Mouse (Mus musculus) kidney, postnatal 0 days (tissue): ENCODE data around the gene Mical2. TPM values are rescaled to one million over a fixed set of nuclear protein-coding genes. Genes with fewer than 3 reads are reported as not detected.

Experiments used
- ATAC-seq: fragments of 200-750 bp; cut with Nextera tagmentation; replicated peaks from 2 replicates; pipeline ENCODE4 v1.8.0; 2017; ENCODE audit warnings: low read depth, moderate number of reproducible peaks, moderate TSS enrichment, moderate library complexity; ENCODE audit not compliant: low FRiP score
- DNase-seq: peaks from one replicate; pipeline ENCODE4 v3.0.0-alpha.2; 2016; ENCODE audit warnings: low spot score
- H3K27ac ChIP-seq: fragments of 300-500 bp; sonication (generic); 2 replicates; pipeline ENCODE4 v1.5.1; 2014; ENCODE audit warnings: mild to moderate bottlenecking
- H3K27me3 ChIP-seq: fragments of 300-500 bp; sonication (generic); 2 replicates; pipeline ENCODE4 v1.6.1; 2014; ENCODE audit warnings: low read length, mixed read lengths; ENCODE audit not compliant: insufficient read depth
- H3K36me3 ChIP-seq: fragments of 300-500 bp; sonication (generic); 2 replicates; pipeline ENCODE4 v1.6.1; 2014; ENCODE audit warnings: low read length, mixed read lengths; ENCODE audit not compliant: insufficient read depth
- H3K4me1 ChIP-seq: fragments of 300-500 bp; sonication (generic); replicated peaks from 2 replicates; pipeline ENCODE4 v1.6.1; 2014; ENCODE audit warnings: antibody characterized with exemption, low read length, mixed read lengths; ENCODE audit not compliant: insufficient read depth
- H3K4me2 ChIP-seq: fragments of 300-500 bp; sonication (generic); 2 replicates; pipeline ENCODE4 v1.6.1; 2014; ENCODE audit warnings: mild to moderate bottlenecking, low read length, moderate library complexity, mixed read lengths
- H3K4me3 ChIP-seq: fragments of 300-500 bp; sonication (generic); replicated peaks from 2 replicates; pipeline ENCODE4 v1.5.1; 2014; ENCODE audit warnings: low read depth, low read length
- H3K9ac ChIP-seq: fragments of 300-500 bp; sonication (generic); 2 replicates; pipeline ENCODE4 v1.6.1; 2014; ENCODE audit warnings: low read depth, low read length
- H3K9me3 ChIP-seq: fragments of 300-500 bp; sonication (generic); replicated peaks from 2 replicates; pipeline ENCODE4 v1.6.1; 2016; ENCODE audit warnings: low read length, inconsistent platforms, mixed read lengths
- CTCF ChIP-seq: IDR thresholded peaks from 2 replicates; pipeline ENCODE4 v1.5.1; 2016; ENCODE audit warnings: antibody characterized with exemption, low read depth, mild to moderate bottlenecking, moderate library complexity
- WGBS: fragments of 180-500 bp; shearing (Covaris S2); extraction: QIAGEN DNeasy Blood & Tissue Kit; methylation state at CpG from one replicate; pipeline ENCODE4 v1.1.7; 2014; 5-methylcytosine and 5-hydroxymethylcytosine counted together
- polyA plus RNA-seq: library from polyadenylated mRNA; unstranded; fragments of >200 nt; fragmentation: Nextera tagmentation; extraction: Ambion mirVana; gene quantifications from 2 replicates; pipeline ENCODE4 v1.2.1, GENCODE M21; 2015

Gene Mical2
- polyA plus RNA-seq, 1 experiment from 2014 or later = 5.1 TPM

GRCm38 (mm10) chr7:112333404-112333803, 107.7 kb downstream of the Mical2 start:
- no peak for TF ChIP-seq CTCF
- no peak for DNase-seq
- H3K36me3 ChIP-seq = no peaks in the 10 kb centered on the region
- H3K9me3 ChIP-seq = no peaks in the 10 kb centered on the region
- no peaks in the 10 kb centered on the region for H3K27me3 ChIP-seq
- ATAC-seq = no peak
- no peaks in the 10 kb centered on the region for H3K4me1 ChIP-seq
- 74% methylated on average over 7 of the region's 7 CpGs for WGBS
- no peak overlapping the region for H3K4me3 ChIP-seq
- H3K27ac ChIP-seq = no peak overlapping the region
- no peak overlapping the region for H3K9ac ChIP-seq
- no peak overlapping the region for H3K4me2 ChIP-seq

GRCm38 (mm10) chr7:112336213-112336631, 110.6 kb downstream of the Mical2 start:
- Histone ChIP-seq H3K9ac (no peak overlapping the region), H3K36me3 (no peaks in the 10 kb centered on the region), H3K4me3 (no peak overlapping the region), H3K4me2 (no peak overlapping the region), H3K4me1 (no peaks in the 10 kb centered on the region), H3K27ac (no peak overlapping the region), H3K27me3 (no peaks in the 10 kb centered on the region), H3K9me3 (no peaks in the 10 kb centered on the region)
- ATAC-seq (no peak), DNase-seq (no peak)
- WGBS = 61% methylated on average over 6 of the region's 6 CpGs
- no peak for TF ChIP-seq CTCF

GRCm38 (mm10) chr7:112336769-112337168, 111.1 kb downstream of the Mical2 start:
- Histone ChIP-seq H3K9ac (no peak overlapping the region), H3K4me2 (no peak overlapping the region), H3K4me3 (no peak overlapping the region), H3K4me1 (no peaks in the 10 kb centered on the region), H3K27me3 (no peaks in the 10 kb centered on the region), H3K36me3 (no peaks in the 10 kb centered on the region), H3K27ac (no peak overlapping the region), H3K9me3 (no peaks in the 10 kb centered on the region)
- no peak for TF ChIP-seq CTCF
- DNase-seq (no peak), ATAC-seq (no peak)
- WGBS = 78% methylated on average over 15 of the region's 15 CpGs

GRCm38 (mm10) chr7:112337736-112338135, 112.1 kb downstream of the Mical2 start:
- H3K27me3 ChIP-seq = no peaks in the 10 kb centered on the region
- ATAC-seq (no peak), DNase-seq (no peak)
- H3K9me3 ChIP-seq = no peaks in the 10 kb centered on the region
- no peak for TF ChIP-seq CTCF
- no peak overlapping the region for H3K9ac ChIP-seq
- no peak overlapping the region for H3K4me2 ChIP-seq
- no peaks in the 10 kb centered on the region for H3K4me1 ChIP-seq
- no peak overlapping the region for H3K4me3 ChIP-seq
- WGBS = 77% methylated on average over 5 of the region's 5 CpGs
- no peaks in the 10 kb centered on the region for H3K36me3 ChIP-seq
- H3K27ac ChIP-seq = no peak overlapping the region

GRCm38 (mm10) chr7:112341052-112341451, 115.4 kb downstream of the Mical2 start:
- no peak for ATAC-seq
- no peaks in the 10 kb centered on the region for H3K36me3 ChIP-seq
- no peak overlapping the region for H3K27ac ChIP-seq
- H3K4me2 ChIP-seq = no peak overlapping the region
- no peaks in the 10 kb centered on the region for H3K4me1 ChIP-seq
- no peak for DNase-seq
- H3K4me3 ChIP-seq = no peak overlapping the region
- no peak for TF ChIP-seq CTCF
- WGBS = 75% methylated on average over 3 of the region's 3 CpGs
- H3K9ac ChIP-seq = no peak overlapping the region
- no peaks in the 10 kb centered on the region for H3K9me3 ChIP-seq
- H3K27me3 ChIP-seq = no peaks in the 10 kb centered on the region

- no peak for TF ChIP-seq CTCF
- no peak for DNase-seq
- no peak for ATAC-seq
- Histone ChIP-seq H3K27me3 (no peaks in the 10 kb centered on the region), H3K27ac (no peak overlapping the region), H3K9ac (no peak overlapping the region), H3K4me1 (no peaks in the 10 kb centered on the region), H3K9me3 (no peaks in the 10 kb centered on the region), H3K4me3 (no peak overlapping the region), H3K36me3 (no peaks in the 10 kb centered on the region), H3K4me2 (no peak overlapping the region)
- WGBS = 60% methylated on average over 1 of the region's 1 CpGs
Measured at GRCm38 (mm10) chr7:112345687-112346086, 120.0 kb downstream of the Mical2 start.

- Histone ChIP-seq H3K9ac (no peak overlapping the region), H3K4me2 (no peak overlapping the region), H3K27me3 (no peaks in the 10 kb centered on the region), H3K36me3 (no peaks in the 10 kb centered on the region), H3K4me3 (no peak overlapping the region), H3K27ac (no peak overlapping the region), H3K4me1 (peaks cover 13% of the 10 kb centered on the region), H3K9me3 (no peaks in the 10 kb centered on the region)
- no peak for ATAC-seq
- no peak for DNase-seq
- WGBS = 48% methylated on average over 3 of the region's 3 CpGs
- TF ChIP-seq CTCF = no peak
Measured at GRCm38 (mm10) chr7:112351541-112351940, 125.9 kb downstream of the Mical2 start.
